Mouse (Mus musculus) erythroblast, embryonic 14.5 days (primary cell): ENCODE data around the gene Acsm5.

ENCODE experiments used
- GATA1 ChIP-seq: IDR thresholded peaks from 2 replicates; pipeline ENCODE4 v1.6.1; 2012; ENCODE audit warnings: low read length, inconsistent platforms, mixed read lengths
- TAL1 ChIP-seq: IDR thresholded peaks from 3 replicates; pipeline ENCODE4 v1.6.1; 2012; ENCODE audit warnings: low read length, inconsistent platforms, mixed read lengths

GRCm38 (mm10) chr7:119526486-119526885, 7.2 kb downstream of the Acsm5 start:
- TF ChIP-seq GATA1 (no peak), TAL1 (no peak)
